Mouse (Mus musculus): Measurements from ENCODE around the gene Lilr4b.
"Not testable (repeated sequence)": the region's sequence is repeated elsewhere in the genome, so short reads cannot be mapped to it uniquely, and the experiment has no call there.

The Lilr4b gene

DNA sequence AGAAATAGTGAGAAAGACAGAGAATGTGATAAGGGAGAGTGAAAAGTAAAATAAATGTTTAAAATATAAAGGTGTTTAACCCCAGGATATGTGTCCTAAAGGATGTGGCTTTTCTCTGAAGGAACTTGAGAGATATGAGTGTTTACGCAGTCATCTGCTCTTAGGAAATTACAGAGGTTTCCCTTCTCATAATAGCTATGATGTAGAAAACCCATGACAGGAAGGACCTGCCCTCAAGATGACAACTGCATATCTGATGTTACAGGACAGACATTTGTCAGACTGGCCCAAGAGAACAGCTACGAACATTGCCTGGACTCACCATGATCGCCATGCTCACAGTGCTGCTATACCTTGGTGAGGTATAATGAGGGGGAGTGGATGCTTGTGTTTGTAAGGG, at the start of gene Lilr4b, which contains the start of gene Gm49339:
Gene Lilr4b, plus strand, starts transcription at position 236 of the 400 bp plus-strand sequence.
Gene Gm49339, plus strand, starts transcription at position 216 of the 400 bp plus-strand sequence.
- DNase-seq (ENCODE audit: low read depth in 2 of 2, low spot score in 2 of 2): not testable (repeated sequence)

DNA sequence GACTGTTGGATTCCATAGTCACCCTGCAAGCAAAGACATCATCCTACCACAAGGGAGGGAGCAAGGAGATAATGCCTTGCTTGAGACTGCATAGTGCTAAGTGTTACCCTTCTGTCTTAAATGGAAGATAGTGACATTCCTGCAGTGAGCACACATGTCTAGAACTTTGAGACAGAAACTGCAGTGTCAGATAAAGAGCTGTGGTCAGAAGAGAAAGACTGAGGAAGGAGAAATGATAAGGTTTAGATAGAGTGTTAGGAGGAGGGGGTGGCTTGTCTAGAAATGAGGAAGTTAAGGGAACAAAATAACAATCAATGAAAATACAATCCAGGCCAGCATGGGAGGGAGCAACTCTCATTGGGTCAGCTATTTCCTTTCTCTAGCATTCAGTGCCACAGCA, 47.5 kb upstream of the Lilr4b start:
- DNase-seq (ENCODE audit: low read depth in 2 of 2, low spot score in 2 of 2): no peak

DNA sequence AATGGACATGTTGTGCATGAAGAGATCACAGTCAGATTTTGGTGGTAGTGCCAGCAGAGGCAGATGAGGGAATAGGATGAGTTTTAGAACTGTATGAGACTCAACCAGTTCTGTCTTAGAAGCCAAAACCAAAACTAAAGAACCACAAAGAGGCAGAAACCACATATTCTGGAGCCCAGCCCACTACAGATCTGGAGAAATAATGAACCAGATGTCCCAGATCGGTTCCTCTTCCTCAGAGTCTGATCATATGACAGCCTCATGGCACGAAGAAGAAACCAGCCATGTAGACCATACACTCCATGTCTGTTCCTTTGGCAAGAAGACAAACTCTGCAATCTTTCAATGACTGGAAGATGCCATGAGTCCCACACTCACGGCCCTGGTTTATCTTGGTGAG, 44.7 kb upstream of the Lilr4b start:
- DNase-seq (ENCODE audit: low read depth in 2 of 2, low spot score in 2 of 2): no peak

- no peak for DNase-seq (ENCODE audit: low read depth in 2 of 2, low spot score in 2 of 2)
Observed at GRCm38 (mm10) chr10:51451610-51452009, 28.8 kb upstream of the Lilr4b start.

DNA sequence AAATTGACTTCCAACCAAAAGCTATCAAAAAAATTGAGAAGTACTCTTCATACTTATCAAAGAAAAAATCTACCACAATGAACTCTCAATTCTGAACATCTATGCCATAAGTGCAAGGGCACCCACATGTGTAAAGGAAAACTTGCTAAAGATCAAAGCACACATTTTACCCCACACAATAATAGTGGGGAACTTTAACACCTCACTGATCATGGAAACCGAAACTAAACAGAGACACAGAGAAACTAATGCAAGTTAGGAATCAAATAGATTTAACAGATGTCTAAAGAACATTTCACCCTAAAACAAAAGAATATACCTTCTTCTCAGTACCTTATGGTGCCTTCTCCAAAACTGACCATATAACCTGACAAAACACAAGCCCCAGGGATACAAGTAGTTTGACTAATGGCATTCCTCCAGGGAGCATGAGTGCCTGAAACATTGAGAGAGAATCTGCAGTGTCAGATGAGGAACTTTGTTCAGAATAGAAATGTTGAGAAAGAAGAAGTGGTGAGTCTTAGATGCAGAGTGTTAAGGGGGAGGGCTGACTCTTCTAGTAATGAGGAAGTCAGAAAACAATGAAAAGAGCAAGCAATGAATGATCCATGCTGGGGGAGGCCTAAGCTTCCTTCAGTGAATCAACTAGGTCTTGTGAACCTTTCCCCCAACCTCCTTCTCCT, 26.7 kb upstream of the Lilr4b start:
- DNase-seq (ENCODE audit: low read depth in 2 of 2, low spot score in 2 of 2): no peak

GRCm38 (mm10) chr10:51454365-51454764, 26.1 kb upstream of the Lilr4b start:
- no peak for DNase-seq (ENCODE audit: low read depth in 2 of 2, low spot score in 2 of 2)

DNA sequence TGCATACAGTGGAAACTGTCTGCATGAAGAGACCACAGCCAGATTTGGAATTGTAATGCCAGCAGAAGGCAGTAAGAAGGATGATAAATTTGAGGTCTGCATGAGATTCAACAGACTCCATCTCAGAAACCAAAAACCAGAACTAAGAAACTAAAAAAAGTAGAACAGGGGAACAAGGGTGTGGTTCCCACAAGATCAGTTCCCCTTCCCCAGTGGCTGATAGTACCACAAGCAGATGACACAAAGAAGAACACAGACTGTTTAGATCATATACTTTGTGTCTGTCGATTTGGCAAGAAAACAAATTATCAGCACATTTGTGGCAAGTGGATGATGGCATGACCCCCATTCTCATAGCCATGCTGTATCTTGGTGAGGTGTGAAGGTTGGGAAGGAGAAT, 24.7 kb upstream of the Lilr4b start:
- no peak for DNase-seq (ENCODE audit: low read depth in 2 of 2, low spot score in 2 of 2)

- DNase-seq (ENCODE audit: low read depth in 2 of 2, low spot score in 2 of 2): no peak
Observed at GRCm38 (mm10) chr10:51456369-51456768, 24.1 kb upstream of the Lilr4b start.

DNA sequence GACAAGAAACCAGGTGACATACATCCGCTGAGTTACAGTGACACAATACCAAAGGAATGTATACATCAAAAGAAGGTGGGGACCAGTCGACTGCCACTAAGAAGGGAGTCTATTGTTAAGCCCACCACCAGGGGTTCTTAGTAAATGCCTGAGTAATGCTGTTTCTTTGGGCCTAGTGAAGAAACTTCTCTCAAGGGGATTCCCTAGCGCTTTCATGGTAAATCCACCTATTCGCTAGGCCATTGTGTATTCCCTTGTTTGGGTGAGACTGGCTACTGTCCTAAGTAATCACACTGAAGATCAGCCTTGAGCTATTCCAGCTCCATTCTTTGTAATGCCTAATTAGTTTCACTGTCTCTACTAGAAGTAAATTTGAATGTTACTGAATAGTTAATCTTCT, 16.6 kb upstream of the Lilr4b start:
- DNase-seq (ENCODE audit: low read depth in 2 of 2, low spot score in 2 of 2): not testable (repeated sequence)

GRCm38 (mm10) chr10:51490691-51491090, 10.3 kb downstream of the Lilr4b start, which contains the start of gene Lilrb4a:
Lilrb4a (plus strand) TSS chr10:51490956.
- DNase-seq (ENCODE audit: low read depth in 2 of 2, low spot score in 2 of 2): not testable (repeated sequence)

DNA sequence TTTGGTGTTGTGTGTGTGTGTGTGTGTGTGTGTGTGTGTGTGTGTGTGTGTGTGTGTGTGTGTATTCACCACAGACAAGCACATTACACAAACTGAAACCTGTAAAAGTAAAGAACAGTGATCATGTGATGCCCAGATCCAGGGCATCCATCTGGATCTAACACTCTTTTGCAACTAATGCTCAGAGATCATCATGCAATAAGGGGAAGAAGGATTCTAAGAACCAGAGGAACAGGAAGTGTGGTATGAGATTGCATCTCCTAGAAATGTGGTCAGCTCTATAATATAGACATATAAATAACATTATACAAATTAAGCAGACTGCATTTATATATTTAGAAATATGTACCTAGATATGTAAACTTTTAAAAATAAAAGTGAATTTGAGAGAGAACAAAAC, 39.6 kb downstream of the Lilr4b start:
- no peak for DNase-seq (ENCODE audit: low read depth in 2 of 2, low spot score in 2 of 2)

DNA sequence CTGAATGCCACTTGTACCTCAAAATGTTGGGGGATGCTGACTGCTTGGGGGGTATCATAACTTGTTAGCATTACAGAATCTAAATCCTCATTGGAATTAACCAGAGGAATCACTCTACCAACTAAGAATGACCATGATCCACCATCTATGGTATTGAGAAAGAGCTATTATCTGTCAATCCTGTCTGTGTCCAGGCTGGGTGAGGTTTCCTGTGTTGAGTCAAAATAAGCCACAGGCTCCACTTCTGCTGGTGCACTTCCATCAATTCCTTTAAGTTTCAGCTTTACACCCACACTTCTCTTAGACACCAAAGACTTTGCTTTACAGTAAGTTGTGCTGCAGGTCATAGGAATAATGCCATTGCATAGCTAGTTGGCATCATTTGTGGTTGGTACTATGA, 41.0 kb downstream of the Lilr4b start:
- DNase-seq (ENCODE audit: low read depth in 2 of 2, low spot score in 2 of 2): no peak

DNA sequence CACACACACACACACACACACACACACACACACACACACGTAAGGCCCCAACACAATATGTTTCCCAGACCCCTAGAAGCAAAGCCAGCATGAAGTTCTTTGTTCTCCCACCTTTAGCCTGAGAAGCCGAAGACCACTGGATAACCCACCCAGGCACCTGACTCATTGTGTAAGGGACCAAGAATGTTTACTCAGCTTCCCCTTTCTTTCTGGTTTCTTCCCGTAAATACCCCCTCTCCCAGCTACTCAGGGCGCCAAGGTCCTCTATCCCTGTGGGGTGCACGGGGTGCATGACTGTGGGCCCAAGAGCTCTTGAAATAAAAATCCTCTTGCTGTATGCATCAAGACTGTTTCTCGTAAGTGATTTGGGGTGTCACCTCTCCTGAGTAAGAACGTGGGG, 45.7 kb downstream of the Lilr4b start:
- DNase-seq (ENCODE audit: low read depth in 2 of 2, low spot score in 2 of 2): no peak

DNA sequence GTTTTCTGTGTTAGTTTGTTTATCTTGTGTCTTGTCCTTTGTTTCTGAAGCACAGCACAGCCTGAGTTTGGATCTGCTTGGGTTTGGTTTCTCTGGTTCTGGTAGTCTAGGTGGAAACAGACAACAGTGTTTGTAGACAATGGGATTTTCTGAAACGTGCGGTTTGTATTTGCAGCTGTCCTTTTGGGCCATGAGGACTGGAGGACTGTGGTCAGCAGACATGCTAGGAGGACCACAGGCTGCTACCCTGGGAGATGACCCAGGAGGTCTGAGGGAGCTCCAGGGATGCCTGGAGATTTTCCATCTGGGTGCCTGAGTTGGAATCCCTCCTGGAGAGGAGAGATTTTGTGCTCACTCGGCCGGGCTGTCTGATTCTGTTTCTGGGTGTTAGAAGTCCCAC, 46.2 kb downstream of the Lilr4b start:
- no peak for DNase-seq (ENCODE audit: low read depth in 2 of 2, low spot score in 2 of 2)

GRCm38 (mm10) chr10:51528840-51529434, 48.5 kb downstream of the Lilr4b start:
- DNase-seq (ENCODE audit: low read depth in 2 of 2, low spot score in 2 of 2): no peak

DNA sequence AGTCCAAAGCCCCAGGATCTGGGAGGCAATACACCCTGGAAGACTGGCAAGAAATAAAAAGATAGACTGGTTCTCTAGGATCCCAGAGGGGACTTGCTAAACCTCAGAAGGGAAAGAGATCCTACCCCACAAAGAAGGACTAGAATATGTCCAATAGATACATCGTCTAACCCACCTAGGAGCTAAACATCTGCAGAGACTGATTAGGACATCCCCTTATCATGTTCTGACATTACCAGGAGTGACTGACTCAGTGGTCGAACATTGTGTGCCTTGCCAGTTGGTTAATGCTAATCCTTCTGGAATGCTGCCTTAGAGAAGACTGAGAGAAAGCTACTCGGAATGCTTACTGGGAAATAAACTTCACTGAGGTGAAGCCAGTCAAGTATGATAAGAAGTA, 49.1 kb downstream of the Lilr4b start:
- DNase-seq (ENCODE audit: low read depth in 2 of 2, low spot score in 2 of 2): no peak

- DNase-seq (ENCODE audit: low read depth in 2 of 2, low spot score in 2 of 2): no peak
Observed at GRCm38 (mm10) chr10:51530813-51531212, 50.4 kb downstream of the Lilr4b start.
